Mouse (Mus musculus): ENCODE results near the gene AI597479. TPM values are rescaled to one million over a fixed set of nuclear protein-coding genes. Genes with fewer than 3 reads are reported as not detected.
"Not testable (repeated sequence)": the region's sequence is repeated elsewhere in the genome, so short reads cannot be mapped to it uniquely, and the experiment has no call there.

The AI597479 gene
- polyA plus RNA-seq, 2 experiments = 4.7 to 6.0 TPM

DNA sequence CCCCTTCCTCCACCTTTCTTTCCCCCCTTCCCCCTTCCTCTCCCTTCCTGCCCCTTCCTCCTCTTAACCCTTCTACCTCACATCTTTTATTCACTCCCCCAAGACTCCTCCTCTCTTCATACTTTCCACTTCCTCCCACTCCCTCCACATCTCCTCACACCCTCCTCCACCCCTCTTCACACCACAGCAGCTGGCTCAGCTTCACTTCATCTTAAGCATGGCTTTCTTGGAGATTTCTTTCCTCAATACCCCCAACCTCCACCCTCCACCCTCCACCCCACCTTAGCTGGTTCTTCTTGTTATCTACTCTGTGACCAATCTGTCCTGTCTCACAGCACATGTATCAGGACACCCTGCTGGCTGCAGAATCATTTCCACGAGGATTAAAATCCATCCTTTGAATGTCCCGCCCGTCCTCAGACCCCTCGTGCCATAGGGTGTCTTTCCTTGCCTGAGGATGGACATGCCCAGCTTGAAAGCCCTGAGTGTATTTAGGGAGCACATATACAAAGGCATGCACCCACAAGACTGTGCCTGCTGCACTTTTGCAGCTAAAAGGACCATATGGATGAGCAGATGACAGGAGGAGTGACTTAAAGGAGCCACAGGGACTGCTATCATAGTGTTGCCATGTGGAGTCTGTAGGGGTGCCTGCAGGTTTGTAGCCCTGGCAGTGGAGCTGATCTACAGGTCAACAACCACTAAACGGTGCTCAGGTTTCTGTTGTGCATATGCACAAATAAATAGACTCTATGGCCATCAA is 31.9 kb downstream of the AI597479 start:
- Histone ChIP-seq H3K4me3 (ENCODE audit: insufficient read depth in 1 of 2, low read depth in 2 of 2, low read length in 2 of 2) (no peak overlapping the region), H3K27me3 (ENCODE audit: control insufficient read depth, insufficient read depth, low read length) (no peaks in the 10 kb centered on the region), H3K9ac (replicated peaks) (no peak overlapping the region), H3K9me3 (ENCODE audit: control insufficient read depth, low read length) (no peaks in the 10 kb centered on the region), H3K4me2 (ENCODE audit: low read depth) (no peak overlapping the region), H3K36me3 (replicated peaks; ENCODE audit: control insufficient read depth, insufficient read depth, low read depth) (no peaks in the 10 kb centered on the region), H3K27ac (no peak overlapping the region), H3K4me1 (replicated peaks; ENCODE audit: control insufficient read depth in 2 of 2, insufficient read depth in 2 of 2, low read length in 1 of 2) (no peaks in the 10 kb centered on the region)
- ATAC-seq (ENCODE audit: insufficient read depth) (no peak), DNase-seq (ENCODE audit: low read depth in 3 of 3, low spot score in 3 of 3) (no peak)
- no peak for TF ChIP-seq EP300 (IDR thresholded peaks at IDR 0.05; ENCODE audit: low read depth)
- TF ChIP-seq CTCF (IDR thresholded peaks at IDR 0.05; ENCODE audit: low read depth) = no peak
- WGBS (ENCODE audit: insufficient replicate concordance) = 54% methylated on average over 5 of the region's 5 CpGs

DNA sequence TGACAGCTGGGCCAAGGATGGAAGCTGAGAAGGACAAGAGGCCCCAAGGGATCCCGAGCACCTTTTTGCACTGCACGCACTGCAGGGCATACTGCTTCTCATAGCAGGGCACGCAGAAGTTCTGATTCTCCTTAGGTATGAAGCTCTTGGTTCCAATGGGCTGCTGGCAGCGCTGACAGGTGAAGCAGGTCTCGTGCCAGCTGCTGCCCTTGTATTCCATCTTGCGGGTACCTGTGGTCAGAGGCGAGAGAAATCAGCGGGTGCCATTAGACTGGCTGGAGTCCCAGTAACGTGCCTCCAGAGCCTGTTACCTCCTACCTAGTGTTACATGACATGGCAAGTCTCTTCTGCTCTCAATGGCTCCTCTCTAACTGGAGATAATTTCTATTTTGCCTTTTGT is 33.1 kb downstream of the AI597479 start:
- Histone ChIP-seq H3K4me2 (ENCODE audit: low read depth) (no peak overlapping the region), H3K4me3 (ENCODE audit: insufficient read depth in 1 of 2, low read depth in 2 of 2, low read length in 2 of 2) (no peak overlapping the region), H3K9ac (replicated peaks) (no peak overlapping the region), H3K27ac (no peak overlapping the region), H3K9me3 (ENCODE audit: control insufficient read depth, low read length) (no peaks in the 10 kb centered on the region), H3K27me3 (ENCODE audit: control insufficient read depth, insufficient read depth, low read length) (no peaks in the 10 kb centered on the region), H3K4me1 (replicated peaks; ENCODE audit: control insufficient read depth in 2 of 2, insufficient read depth in 2 of 2, low read length in 1 of 2) (no peaks in the 10 kb centered on the region), H3K36me3 (replicated peaks; ENCODE audit: control insufficient read depth, insufficient read depth, low read depth) (no peaks in the 10 kb centered on the region)
- ATAC-seq (ENCODE audit: insufficient read depth) = no peak
- TF ChIP-seq CTCF (IDR thresholded peaks at IDR 0.05; ENCODE audit: low read depth) (no peak), EP300 (IDR thresholded peaks at IDR 0.05; ENCODE audit: low read depth) (no peak)
- 73% methylated on average over 9 of the region's 9 CpGs for WGBS (ENCODE audit: insufficient replicate concordance)
- DNase-seq (ENCODE audit: low read depth in 3 of 3, low spot score in 3 of 3) = no peak

DNA sequence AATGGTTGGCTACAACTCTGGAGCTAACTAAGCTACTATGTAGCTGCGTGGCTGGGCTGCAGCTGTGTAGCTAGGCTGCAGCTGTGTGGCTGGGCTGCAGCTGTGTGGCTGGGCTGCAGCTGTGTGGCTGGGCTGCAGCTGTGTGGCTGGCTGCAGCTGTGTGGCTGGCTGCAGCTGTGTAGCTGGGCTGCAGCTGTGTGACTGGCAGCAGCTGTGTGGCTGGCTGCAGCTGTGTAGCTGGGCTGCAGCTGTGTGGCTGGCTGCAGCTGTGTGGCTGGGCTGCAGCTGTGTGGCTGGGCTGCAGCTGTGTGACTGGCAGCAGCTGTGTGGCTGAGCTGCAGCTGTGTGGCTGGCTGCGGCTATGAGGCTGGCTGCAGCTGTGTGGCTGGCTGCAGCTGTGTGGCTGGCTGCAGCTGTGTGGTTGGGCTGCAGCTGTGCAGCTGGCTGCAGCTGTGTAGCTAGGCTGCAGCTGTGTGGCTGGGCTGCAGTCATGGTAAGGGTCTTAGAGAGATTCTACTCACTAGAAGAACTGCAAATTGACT is 38.0 kb downstream of the AI597479 start:
- H3K36me3 ChIP-seq (replicated peaks; ENCODE audit: control insufficient read depth, insufficient read depth, low read depth); H3K27ac ChIP-seq; H3K27me3 ChIP-seq (ENCODE audit: control insufficient read depth, insufficient read depth, low read length); H3K4me3 ChIP-seq (ENCODE audit: insufficient read depth in 1 of 2, low read depth in 2 of 2, low read length in 2 of 2); H3K4me2 ChIP-seq (ENCODE audit: low read depth); H3K9me3 ChIP-seq (ENCODE audit: control insufficient read depth, low read length); H3K9ac ChIP-seq (replicated peaks); H3K4me1 ChIP-seq (replicated peaks; ENCODE audit: control insufficient read depth in 2 of 2, insufficient read depth in 2 of 2, low read length in 1 of 2); ATAC-seq (ENCODE audit: insufficient read depth); DNase-seq (ENCODE audit: low read depth in 3 of 3, low spot score in 3 of 3): not testable (repeated sequence)
- WGBS (ENCODE audit: insufficient replicate concordance) = 57% methylated on average over 2 of the region's 2 CpGs

DNA sequence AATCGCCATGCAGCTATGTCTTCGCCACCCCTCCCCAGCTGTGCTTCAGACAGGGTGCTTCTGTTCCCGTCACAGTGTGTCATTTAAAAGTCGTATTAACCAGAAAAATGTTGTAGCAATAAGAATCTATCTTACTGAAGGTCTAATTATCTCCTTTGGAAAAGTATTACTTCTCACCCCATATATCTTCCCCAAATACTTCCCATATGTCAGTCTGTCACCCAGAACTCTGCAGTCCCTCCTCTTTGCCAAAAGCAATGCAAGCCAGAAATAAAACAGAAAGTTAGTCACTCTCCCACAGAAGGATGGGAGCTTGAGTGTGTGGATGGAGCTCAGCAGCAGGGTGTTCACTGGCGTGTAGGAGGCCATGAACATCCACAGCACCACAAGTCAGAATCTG is 38.8 kb downstream of the AI597479 start:
- Histone ChIP-seq H3K27ac (no peak overlapping the region), H3K27me3 (ENCODE audit: control insufficient read depth, insufficient read depth, low read length) (no peaks in the 10 kb centered on the region), H3K4me3 (ENCODE audit: insufficient read depth in 1 of 2, low read depth in 2 of 2, low read length in 2 of 2) (no peak overlapping the region), H3K4me1 (replicated peaks; ENCODE audit: control insufficient read depth in 2 of 2, insufficient read depth in 2 of 2, low read length in 1 of 2) (no peaks in the 10 kb centered on the region), H3K4me2 (ENCODE audit: low read depth) (no peak overlapping the region), H3K9me3 (ENCODE audit: control insufficient read depth, low read length) (no peaks in the 10 kb centered on the region), H3K9ac (replicated peaks) (no peak overlapping the region), H3K36me3 (replicated peaks; ENCODE audit: control insufficient read depth, insufficient read depth, low read depth) (no peaks in the 10 kb centered on the region)
- ATAC-seq (ENCODE audit: insufficient read depth) (no peak), DNase-seq (ENCODE audit: low read depth in 3 of 3, low spot score in 3 of 3) (no peak)
- TF ChIP-seq CTCF (IDR thresholded peaks at IDR 0.05; ENCODE audit: low read depth) (no peak), EP300 (IDR thresholded peaks at IDR 0.05; ENCODE audit: low read depth) (no peak)
- 73% methylated on average over 5 of the region's 5 CpGs for WGBS (ENCODE audit: insufficient replicate concordance)

DNA sequence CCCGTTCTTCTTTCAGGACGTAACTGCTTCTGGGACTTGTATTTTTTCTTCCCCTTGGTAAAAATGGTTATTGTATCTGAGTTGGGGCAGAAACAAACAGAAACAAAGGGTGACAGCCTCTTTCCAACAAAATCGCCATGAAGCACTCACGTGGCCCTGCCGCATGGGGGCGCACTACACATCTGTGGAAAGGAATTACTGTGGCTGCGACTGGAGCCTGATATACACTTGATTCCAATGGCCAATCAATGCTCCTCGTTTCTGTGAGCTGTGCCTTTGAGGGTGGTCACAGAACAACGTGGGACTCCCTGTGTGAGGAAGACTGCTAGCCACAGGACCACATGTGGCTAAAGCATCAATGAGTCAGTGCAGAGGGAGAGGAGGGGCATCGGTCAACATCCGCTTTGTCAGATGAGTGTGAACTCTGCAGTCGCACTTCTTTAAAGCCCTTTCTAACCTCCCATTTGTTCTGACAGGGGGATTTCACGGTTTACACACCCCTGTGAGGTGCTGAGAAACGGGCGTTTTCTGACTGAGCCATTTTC is 39.8 kb downstream of the AI597479 start:
- Histone ChIP-seq H3K9ac (replicated peaks) (no peak overlapping the region), H3K4me3 (ENCODE audit: insufficient read depth in 1 of 2, low read depth in 2 of 2, low read length in 2 of 2) (no peak overlapping the region), H3K36me3 (replicated peaks; ENCODE audit: control insufficient read depth, insufficient read depth, low read depth) (no peaks in the 10 kb centered on the region), H3K9me3 (ENCODE audit: control insufficient read depth, low read length) (no peaks in the 10 kb centered on the region), H3K4me2 (ENCODE audit: low read depth) (no peak overlapping the region), H3K27ac (no peak overlapping the region), H3K4me1 (replicated peaks; ENCODE audit: control insufficient read depth in 2 of 2, insufficient read depth in 2 of 2, low read length in 1 of 2) (no peaks in the 10 kb centered on the region), H3K27me3 (ENCODE audit: control insufficient read depth, insufficient read depth, low read length) (no peaks in the 10 kb centered on the region)
- ATAC-seq (ENCODE audit: insufficient read depth) (no peak), DNase-seq (ENCODE audit: low read depth in 3 of 3, low spot score in 3 of 3) (no peak)
- 53% methylated on average over 15 of the region's 15 CpGs for WGBS (ENCODE audit: insufficient replicate concordance)
- TF ChIP-seq CTCF (IDR thresholded peaks at IDR 0.05; ENCODE audit: low read depth) (peak; percentile 71), EP300 (IDR thresholded peaks at IDR 0.05; ENCODE audit: low read depth) (no peak)
